13 mouse cellular contexts compared by ENCODE assay signal in the genomic region with DNA sequence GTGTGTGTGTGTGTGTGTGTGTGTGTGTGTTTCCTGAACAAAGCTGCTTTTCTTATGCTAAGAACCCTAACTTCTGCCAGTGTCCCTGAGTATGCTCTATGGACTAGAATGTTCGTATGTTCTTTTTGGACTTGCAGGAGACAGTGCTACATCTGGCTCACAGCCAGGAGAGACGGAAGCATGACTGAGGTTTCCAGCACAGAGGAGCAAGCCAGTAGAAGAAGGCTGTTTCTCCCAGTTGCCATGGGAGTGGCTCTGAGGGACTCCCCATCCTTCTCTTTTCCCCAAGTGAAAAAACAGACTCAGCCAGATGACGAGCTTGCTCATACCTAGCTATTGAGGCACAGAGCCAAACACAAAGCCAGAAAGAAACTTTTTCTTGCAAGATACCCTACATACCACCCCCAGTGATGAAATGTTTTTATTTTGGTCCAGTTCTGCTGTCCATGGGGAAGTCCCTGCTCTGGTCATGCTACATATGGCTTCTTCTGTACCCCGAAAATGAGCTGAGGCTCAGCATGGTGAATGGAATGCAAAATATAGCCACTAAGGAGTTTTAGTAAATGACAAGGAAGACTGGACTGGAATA.
A peak's percentile ranks its signal among the peaks of the same experiment; 100 is the strongest.
DNase-seq lines count a peak whose midpoint lies in the region; ATAC-seq lines count a peak whose summit lies in the region.
"Had no signal": no experiment of that assay in that cellular context is flagged by ENCODE, and none has a peak within 500 bp of the region (broad histone marks: within the 10 kb centered on the region; RNA-seq: fewer than 3 reads in every experiment).

No protein-coding gene starts in this region.

- no peaks in the 10 kb centered on the region for H3K36me3 ChIP-seq in forebrain, embryonic 12.5 days (replicated peaks)
- H3K36me3 ChIP-seq: liver, embryonic 13.5 days; midbrain, embryonic 10.5 days had no signal

- no peaks in the 10 kb centered on the region for H3K9me3 ChIP-seq in forebrain, embryonic 12.5 days
- H3K9me3 ChIP-seq: liver, embryonic 13.5 days; midbrain, embryonic 10.5 days had no signal

- H3K4me2 ChIP-seq in forebrain, embryonic 12.5 days: no peak overlapping the region
- H3K4me2 ChIP-seq: hindbrain, embryonic 14.5 days; liver, embryonic 13.5 days had no signal

- H3K4me1 ChIP-seq in forebrain, embryonic 12.5 days: no peaks in the 10 kb centered on the region
- H3K4me1 ChIP-seq: liver, embryonic 13.5 days; midbrain, embryonic 10.5 days had no signal

- WGBS in forebrain, embryonic 12.5 days: 70% methylated on average over 4 of the region's 4 CpGs

- no peak overlapping the region for H3K9ac ChIP-seq in forebrain, embryonic 12.5 days
- H3K9ac ChIP-seq: hindbrain, embryonic 14.5 days; liver, embryonic 13.5 days had no signal

- intact Hi-C loops in heart, postnatal 14 days (cut with DNase I): no loop called here

- H3K4me3 ChIP-seq in forebrain, embryonic 12.5 days (replicated peaks): no peak overlapping the region
- H3K4me3 ChIP-seq: erythroblast, embryonic 14.5 days; liver, embryonic 13.5 days; midbrain, embryonic 10.5 days had no signal

- peak; percentile 18 to 26 for DNase-seq in frontal cortex, postnatal 10 days (ENCODE audit: low spot score in 2 of 2)
- DNase-seq in frontal cortex, postnatal 25 days (ENCODE audit: low spot score in 2 of 2): no peak
- peak; percentile 14 to 16 for DNase-seq in layer of hippocampus, adult 8-10 months (ENCODE audit: low spot score in 2 of 2)
- no peak for DNase-seq in layer of hippocampus, postnatal 14 days (ENCODE audit: low spot score in 2 of 2)
- peak; percentile 36 to 50 for DNase-seq in heart, postnatal 14 days
- DNase-seq in right cerebral cortex, adult 2 months (ENCODE audit: low spot score in 2 of 2): peak; percentile 35 to 41
- DNase-seq in thymus, adult 18-20 months: no peak
- DNase-seq: kidney, adult 8-10 months; liver, embryonic 13.5 days had no signal

- H3K27ac ChIP-seq in forebrain, embryonic 12.5 days: no peak overlapping the region
- H3K27ac ChIP-seq: hindbrain, embryonic 14.5 days; liver, embryonic 13.5 days; midbrain, embryonic 10.5 days had no signal

- ATAC-seq in forebrain, embryonic 12.5 days (ENCODE audit: low FRiP score): no peak

- H3K27me3 ChIP-seq in forebrain, embryonic 12.5 days: no peaks in the 10 kb centered on the region
- H3K27me3 ChIP-seq: liver, embryonic 13.5 days had no signal

Comparison
In these comparisons a context has a peak if more than half of its experiments do, and no peak if none do; other contexts are left out.
1. DNase-seq: peak in frontal cortex, postnatal 10 days (2 of 2), layer of hippocampus, adult 8-10 months (2 of 2), heart, postnatal 14 days (2 of 2) and right cerebral cortex, adult 2 months (2 of 2); none in frontal cortex, postnatal 25 days (0 of 2), layer of hippocampus, postnatal 14 days (0 of 2) and thymus, adult 18-20 months (0 of 2).